Mouse (Mus musculus): ENCODE measurements around the gene Padi4.

Gene Padi4

DNA sequence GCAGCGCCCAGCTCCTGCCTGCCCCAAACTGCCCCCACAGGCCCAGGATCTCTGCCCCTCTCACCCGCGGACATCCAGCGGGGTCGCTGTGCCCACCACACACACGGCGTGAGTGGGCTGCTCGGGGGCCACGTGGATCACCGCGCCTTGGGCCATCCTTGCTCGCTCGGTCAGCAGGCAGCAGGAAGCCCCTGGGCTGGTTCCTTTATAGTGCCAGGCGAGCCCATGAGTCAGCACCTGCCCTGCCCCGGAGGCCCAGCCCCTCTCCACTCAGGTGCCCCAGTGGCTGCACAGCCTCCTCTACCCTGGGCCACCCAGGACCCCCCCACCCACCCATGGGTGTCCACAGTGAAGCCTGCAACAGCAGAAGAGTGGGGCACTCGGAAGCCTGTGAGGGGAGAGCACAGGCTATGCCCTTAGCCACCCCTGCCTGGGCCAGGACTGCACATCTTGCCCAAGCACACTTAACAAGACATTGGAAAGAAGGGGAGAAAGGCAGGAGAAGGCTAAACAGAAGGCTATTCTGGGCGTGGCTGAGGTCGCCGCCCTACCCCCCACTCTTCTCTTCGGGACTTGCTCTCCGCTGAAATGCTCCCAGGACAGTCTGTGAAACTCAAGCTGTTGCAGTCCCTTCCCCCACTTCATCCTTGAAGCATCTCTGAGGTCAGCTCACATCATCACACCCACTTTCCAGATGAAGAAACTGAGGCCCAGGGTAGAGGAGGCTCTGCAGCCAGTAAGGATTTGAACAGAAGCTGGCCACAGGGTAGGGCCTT is at the start of gene Padi4:
Gene Padi4, minus strand, starts transcription at position 212 of the 776 bp plus-strand sequence.
- no peak for DNase-seq

DNA sequence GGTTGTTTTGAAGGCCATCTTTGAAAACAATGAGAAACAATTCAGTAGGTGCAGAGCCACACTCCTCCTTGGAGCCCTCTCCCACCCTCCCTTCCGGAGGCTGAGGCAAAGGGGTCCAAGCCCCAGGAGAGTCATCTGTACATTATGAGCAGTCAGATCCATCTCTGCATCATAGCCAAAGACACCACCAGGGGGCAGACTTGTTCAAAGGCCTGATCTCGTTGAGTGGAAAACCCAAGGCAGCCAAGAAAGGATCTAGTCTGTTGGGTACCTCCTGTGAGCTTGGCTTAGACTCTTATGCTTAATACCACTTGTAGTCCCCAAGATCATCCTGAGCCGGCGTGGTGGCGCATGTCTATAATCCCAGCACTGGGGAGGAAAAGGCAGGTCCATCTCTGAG is 48.0 kb upstream of the Padi4 start:
- no peak for DNase-seq

DNA sequence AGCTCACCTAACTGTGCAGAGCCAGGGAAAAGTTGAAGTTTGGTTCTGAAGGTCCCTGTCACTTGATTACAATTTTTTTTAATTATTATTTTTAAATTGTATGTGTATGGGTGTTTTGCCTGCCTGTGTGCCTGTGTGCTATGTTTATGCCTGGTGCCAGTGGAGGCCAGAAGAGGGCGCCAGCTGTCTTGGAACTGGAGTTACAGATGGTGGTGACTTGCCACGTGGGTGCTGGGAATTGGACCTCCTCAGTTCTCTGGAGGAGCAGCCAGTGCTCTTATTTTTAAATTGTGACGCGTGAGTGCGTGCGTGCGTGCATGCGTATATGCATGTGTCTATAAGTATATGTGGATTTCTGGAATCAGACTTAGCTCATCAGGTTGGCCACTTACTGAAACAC is 43.4 kb upstream of the Padi4 start:
- no peak for DNase-seq

DNA sequence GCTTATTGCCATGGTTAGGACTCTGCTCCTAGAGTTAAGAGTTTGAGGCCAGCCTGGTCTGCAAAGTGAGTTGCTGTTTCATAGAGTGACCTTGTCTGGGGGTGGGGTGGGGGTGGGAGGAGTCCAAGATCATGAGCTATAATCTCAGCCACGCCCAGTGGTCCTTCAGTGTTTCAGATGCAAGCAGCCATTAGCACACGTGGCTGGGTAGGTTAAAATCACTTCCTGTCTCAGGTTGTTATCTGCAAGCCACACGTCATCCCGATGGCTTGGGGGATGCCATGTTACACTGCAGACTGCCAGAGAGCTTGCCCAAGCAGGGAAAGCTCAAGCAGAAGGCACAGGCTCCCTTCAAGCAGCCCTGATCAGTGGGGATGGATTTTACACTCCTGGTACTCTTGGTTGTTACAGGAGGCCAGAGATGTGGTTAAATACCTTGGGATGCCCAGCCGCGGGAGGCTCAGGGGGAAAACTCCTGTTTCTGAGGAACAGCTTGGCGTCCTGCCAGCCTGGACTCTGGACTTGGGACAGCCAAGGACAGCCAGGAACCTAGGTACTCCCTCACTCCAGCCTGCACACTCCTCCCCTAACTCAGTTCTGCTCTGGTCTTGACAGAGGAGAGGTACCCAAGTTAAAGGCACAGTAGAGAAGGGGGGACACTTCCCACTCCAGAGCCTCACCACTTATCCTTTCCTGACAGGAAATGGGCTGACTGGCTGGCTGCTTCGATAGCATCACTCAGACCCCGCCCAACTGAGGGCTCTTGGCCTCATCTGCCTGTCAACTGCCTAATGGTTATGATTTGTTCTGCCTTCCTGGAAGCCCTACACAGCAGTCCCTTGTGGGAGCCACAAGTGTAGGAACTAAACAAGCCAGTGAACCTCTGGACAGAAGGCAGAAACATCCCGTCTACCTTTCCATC is 42.2 kb upstream of the Padi4 start:
- DNase-seq = peak; percentile 76

DNA sequence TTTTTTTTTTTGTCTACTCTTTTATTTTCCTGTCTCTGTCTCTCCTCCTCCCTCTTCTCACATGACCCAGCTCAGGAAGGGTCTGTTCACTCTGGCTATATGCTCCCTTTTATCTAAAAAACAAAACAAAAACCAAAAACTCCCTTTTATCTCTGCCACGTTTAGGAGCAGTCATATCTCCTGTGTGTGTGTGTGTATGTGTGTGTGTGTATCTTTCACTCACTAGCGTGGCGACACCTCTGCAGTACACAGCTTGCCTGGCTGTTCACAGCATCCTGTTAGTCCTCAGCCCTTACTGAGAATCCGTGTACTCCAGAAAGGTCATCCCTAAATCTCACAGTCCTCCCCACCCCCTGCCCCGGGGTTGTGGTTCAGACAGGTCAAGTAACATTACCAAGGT is 41.5 kb upstream of the Padi4 start:
- no peak for DNase-seq

DNA sequence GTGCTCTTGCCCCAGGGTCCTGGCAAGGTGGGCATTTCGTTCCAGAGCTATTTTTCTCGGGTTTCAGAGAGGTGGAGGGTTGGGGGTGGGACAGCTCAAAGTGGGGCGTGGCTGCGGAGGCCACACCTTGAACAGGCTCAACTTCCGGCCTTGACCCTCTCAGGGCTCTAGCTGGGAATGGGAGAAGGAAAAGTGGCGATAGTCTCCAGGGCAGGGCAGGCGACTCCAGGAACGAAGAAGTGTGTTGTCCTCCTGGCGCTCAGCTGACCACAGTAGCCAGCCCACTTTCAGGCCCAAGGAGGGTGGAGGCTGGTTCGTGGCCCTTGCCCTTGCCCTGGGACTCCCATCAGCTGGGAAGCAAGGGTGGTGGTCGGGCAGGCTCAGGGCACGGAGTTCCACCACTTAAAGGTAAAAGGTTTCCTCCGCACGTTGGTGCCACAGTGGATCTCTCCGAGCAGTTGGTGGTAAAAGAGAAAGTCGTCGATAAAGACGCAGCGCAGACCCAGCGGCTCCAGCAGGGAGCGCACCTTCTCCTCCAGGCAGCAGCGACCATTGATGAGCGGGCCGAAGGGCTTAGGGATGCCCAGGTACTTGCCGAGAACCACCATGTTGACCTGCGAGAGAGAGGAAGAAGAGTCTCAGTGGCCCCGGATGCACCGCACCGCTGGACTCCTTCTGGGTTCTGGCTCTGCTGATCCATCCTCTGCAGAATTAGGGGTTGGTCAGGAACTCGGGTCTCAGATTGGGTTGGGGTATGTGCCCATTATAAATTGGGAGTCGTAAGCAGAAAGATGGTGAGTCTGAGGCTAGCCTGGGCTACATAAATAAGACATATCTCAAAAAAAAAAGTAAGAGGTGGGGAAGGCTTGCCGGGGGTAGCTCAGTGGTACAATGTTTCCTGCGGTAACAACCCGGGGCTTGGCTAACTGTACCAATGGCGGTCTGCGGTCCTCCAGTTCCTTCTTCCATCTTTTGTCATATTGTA is 40.5 kb upstream of the Padi4 start:
- DNase-seq = peak; percentile 29

DNA sequence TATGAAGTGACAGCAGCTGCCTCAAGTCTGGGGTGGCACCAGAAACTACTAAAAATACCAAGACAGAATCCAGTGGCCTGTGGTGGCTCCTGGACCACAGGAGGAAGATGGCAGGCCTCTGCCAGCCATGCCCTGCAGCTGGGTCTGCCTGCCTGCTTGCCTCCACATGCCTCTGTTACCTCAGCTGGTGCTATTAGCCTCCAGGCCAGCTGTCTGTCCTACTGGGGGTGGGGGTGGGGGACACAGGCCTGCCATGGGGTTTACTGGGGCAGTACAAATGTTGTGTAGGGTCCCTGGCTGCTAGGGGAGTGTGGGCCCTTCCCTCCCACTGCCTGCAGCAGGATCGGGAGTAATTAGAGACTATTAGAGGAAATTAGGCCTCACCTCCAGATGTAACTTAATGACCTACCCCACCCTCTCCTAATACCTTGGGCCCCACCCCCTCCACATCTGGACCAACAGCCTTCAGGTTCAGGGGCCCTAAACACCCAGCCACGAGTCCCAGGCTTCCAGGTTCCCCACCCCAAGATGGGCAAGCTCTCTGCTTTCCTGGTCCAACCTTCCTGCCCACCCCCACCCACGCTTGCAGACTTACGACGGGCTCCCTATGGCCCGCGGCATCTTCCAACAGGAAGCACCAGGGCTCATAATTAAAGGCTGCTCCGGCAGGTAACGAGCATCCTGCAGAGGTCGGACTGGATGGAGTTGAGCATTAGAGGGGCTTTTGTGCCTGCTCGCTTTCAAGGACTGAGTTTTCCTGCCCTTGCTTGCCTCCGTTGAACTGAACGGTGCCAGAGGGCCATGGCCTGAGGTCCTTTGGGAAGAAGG is 39.5 kb upstream of the Padi4 start:
- DNase-seq = no peak

DNA sequence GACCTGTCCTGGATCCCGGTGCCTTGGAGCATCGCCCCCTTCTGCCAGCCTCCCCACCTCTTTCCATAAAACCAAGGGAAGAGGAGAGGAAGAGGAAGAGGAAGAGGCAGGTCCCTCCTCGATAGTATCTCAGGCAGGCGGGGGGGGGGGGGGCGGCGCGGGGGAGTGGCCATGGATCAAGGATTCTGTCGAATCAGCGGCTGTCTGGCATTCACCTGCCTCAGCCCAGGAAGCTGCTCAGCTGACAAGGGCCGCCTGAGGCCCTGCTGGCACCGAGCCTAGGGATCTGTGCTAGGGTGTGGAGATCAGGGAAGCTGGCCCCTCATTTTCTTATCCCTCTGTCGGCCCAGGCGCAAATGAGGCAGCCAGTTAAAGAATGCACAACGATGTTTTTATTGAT is 38.6 kb upstream of the Padi4 start:
- DNase-seq = peak; percentile 34

DNA sequence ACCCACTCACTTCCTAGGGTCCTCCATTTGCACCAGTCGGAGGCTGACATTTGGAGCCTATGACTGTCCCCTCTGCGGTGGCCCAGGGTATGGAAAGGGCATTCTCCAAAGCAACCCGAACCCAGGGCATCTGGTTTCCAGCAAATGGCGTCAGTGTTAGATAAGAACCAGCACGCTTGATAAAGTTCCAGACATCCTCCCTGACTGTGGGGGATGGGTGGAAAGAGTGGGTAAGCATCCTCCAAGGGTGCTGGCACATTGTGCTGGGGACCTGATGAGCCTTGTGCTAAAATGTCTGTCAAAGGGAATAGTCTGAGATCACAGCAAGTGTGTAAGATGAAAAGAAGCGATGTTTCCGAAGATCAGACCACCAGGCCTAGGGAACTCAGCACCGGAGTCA is 38.2 kb upstream of the Padi4 start:
- no peak for DNase-seq

DNA sequence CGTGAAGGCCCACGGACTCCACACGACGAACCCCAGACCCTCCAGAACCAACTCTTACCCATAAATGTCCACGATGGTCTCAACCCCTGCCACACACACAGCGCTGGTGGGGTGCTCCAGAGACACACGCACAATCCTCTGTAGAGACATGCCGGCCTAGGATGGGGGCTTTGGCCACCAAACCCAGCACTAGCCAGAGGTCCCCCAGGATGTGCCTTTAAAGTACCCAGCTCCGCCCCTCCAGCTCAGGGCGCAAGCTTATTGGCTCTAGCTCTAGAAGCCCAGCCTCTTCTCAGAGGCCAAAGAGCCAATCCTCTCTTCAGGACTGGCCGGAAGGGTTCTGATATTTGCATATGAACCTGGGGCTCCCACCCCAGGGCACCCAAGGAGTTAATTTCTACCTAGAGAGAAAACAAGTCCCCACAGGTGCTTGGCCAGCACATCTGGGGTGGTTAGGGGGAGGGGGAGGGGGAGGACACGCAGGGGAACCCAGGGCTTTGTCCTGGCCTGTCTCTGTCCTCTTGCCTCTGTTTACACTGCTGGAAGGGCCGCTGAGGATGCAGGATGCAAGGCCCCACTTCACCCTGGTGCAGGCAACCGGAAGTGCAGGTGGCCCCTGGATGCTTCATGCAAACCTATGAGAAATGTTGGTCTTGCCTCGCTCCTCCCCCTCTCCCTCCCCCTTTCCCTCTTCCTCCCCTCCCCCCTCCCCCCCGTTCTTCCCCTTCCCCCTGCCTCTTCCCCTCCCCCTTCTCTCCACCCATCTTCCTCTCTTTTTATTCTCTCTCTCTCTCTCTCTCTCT is 36.6 kb upstream of the Padi4 start, which contains the start of gene Padi3:
Gene Padi3, minus strand, starts transcription at position 191 of the 803 bp plus-strand sequence.
- DNase-seq = no peak

DNA sequence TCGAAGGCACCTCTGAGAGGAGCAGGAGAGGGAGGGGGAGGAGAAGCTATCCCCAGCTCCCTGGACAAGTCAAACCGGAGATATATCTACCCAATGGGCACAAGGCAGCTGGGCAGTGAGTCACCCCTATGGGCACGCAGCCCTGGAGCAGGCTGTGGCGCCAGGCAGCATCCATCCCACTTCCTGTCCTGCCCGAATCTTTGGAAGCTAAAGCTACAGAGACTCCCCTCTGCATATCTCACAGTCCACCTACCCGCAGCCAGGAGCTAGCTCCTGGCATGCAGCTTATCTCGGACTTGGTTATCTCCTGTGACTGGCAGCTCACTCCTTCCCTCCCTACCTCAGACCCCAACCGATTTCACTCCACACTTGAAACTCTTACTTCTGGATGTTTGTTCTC is 35.1 kb upstream of the Padi4 start:
- no peak for DNase-seq

DNA sequence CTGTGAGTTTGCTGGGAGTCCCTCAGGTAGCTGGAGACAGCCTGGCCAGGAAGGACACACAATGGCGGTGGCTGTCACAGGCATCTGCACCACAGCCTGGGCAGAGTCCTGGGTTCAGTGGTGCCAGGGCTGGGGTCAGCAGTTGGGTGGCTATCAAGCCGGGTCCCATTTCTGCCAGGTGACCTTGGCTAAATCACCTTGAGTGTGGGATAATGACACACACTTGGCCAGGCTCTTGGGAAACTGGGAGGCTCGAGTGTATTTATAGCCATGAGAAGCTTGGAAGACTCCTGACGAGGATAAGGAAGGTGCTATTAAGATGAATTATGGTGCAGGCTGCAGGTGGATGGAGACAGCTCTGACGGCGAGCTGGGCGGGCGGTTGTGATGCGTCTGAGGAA is 30.6 kb upstream of the Padi4 start:
- DNase-seq = no peak

DNA sequence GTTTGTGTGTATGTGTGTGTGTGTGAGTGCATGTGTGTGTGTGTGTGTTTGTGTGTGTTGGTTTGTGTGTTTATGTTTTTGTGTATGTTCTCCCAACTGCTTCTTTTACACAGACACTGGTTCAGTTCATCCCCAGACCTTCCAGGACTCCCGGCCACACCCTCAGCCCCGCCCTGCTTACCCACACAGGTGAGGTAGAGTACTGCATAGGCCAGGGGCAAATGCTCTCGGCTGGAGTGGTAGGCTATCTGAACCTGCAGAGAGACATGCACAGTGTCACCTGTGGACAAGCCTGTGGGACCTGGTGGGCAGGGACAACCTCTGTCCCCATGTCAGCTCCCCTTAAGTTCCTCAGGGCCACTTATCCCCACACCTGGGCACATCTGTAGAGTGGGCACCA is 27.3 kb upstream of the Padi4 start:
- DNase-seq = no peak

DNA sequence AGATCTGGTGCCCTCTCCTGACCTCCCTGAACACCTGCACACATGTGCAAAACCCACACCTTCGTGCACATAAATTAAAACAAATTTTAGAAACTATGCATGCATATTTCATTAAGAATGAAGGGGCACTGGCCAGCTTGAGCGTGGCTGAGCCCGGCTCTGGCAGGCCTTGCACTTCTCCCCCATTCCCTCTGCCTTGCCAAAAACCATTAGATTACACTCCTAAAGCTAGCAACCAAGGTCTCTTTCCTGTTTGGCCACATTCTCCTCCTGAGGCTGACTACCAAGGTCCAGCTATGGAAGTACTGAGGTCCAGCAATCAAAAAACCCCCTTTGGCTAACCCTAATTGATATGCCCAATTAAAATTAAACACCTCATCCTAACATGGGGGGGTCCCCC is 22.8 kb upstream of the Padi4 start:
- no peak for DNase-seq

DNA sequence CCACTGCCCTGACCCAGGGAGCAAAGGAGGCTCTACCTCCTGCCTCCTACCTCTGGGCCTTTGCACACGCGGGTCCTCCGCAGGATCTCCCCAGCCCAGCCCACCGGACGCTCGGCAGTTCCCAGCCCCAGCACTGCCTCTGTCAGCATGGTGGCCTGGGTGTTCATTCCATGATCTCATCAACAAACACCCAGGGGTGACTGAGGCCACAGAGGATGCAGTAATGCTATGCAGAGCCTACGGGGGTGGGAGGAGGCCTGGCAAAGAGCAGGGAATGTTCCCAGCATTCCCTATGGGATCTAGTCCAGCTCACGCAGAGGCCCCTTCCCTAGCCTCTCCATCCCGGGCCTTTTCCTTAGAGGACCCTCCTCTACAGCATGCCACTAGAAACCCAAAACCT is 20.6 kb upstream of the Padi4 start:
- DNase-seq = no peak

DNA sequence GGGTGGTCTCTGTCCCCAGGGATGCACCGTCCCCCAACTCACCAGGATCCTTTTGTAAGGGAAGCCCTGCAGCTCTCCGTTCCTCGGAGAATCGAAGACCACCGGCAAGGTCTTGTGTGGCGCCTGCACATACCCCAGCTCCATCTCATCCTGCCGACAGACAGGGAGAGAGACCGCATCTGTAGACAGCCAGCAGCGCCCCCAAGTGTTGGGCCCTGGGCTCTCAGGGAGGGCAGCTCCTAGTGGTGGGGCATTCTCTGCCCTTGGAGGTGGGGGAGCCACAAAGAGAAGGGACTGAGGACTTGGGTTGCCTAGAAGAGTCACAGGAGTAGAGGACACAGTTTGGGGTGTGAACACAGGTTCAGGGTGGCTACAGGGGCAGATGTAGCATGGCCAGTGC is 19.8 kb upstream of the Padi4 start:
- no peak for DNase-seq

DNA sequence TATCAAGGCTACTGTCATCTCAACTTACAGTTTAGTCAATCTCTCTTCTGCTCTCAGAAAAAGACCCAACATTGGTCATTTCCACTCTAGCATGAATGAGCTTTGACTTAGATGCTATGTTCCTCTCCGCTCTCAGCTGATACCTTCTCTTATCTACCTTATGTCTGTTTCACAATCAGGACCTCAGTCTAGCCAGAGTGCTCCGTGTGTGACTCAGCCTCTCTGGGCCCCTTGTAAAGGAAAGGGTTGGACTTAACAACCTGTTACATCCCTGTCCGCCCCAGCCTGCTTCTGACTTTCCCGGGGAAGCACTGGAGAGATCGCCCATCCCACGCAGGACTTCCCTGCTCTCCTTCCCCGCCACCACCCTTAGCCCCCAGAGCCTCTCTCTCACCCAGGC is 18.5 kb upstream of the Padi4 start:
- no peak for DNase-seq

DNA sequence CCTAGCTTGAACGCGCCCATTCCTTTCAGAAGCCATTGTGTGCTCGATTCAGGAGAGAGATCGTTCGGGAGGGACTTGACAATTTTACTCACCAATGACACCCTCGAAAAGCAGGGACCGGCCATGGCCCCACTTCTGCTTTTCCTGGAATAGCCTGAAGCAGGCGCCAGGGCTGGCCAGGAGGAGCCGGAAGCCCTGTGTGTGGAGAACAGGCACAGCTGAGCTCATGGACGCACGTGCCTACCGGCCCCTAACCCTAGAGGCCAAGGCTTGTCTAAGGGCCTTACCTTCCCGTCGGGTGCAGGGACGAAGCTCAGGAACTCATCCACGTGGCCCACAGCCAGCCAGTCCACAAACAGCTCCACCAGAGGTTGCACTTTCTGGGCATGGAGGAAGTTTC is 17.0 kb upstream of the Padi4 start:
- DNase-seq = no peak

DNA sequence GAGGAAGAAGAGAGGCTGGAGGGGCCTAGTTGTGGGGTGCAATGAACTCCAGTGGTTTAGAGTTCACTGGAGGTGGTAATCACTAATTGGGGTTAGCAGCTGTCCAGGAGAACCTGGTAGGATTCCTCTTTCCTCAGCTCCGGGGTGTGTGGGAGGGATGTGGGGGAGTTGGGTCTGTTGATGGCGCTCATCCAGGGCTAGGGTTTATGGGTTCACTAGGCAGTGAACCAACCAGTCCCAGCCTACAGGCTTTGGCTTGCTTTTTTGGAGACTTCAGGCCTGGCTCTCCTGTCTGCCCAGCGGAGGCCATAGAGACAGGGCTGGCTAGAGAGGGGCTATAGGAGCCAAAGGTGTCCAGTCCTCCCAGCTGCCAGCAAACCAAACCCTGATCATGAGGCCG is 15.9 kb upstream of the Padi4 start:
- DNase-seq = no peak

DNA sequence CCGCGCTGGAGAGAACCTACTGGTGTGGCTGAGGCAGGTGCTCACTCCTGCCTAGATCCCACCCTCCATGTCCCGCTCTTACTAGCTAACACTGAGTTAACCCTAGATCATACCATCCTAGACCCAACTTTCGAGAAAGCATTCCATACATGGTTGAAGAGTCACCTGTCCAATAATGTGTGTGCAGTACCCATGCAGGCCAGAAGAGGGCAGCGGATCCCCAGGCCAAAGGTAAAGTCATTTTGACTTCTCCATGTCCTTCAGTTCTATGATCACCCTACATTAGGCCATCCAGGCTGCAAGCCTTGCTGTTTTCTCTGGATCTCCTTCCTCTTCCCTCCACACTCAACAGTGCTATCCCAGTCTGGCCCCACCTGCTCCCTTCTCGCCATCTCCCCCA is 14.9 kb upstream of the Padi4 start:
- peak; percentile 47 for DNase-seq

DNA sequence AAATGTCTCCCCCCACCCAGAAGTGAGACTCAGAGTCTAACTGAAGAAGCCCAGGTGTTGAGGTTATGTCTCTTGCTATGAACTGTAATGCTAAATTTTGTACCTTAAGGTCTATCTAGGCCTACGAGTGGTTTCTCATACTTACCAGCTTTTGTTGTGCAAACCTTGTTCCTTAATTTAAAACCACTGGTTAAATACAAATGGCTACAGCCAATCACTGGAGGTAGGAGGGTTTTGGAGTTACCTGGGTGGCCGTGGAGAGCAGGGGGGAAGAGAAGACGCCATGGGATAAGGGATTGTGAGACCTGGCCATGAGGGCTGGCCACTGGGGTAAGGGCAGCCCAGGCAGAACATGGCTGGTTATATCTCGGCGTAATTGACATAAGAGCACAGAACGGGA is 14.2 kb upstream of the Padi4 start:
- DNase-seq = no peak

All from kidney, adult 11 months (tissue).